Mouse (Mus musculus) midbrain, embryonic 16.5 days (tissue): Measurements from ENCODE around the gene 3110082I17Rik. TPM values are rescaled to one million over a fixed set of nuclear protein-coding genes. Genes with fewer than 3 reads are reported as not detected.
A peak's percentile ranks its signal among the peaks of the same experiment; 100 is the strongest.

ENCODE experiments used
- ATAC-seq: fragments of 200-750 bp; cut with Nextera tagmentation; 2 replicates; pipeline ENCODE4 v1.8.0; 2017; ENCODE audit warnings: moderate TSS enrichment
- H3K27ac ChIP-seq: fragments of 300-500 bp; sonication (generic); 2 replicates; pipeline ENCODE4 v1.5.1; 2014; ENCODE audit warnings: mild to moderate bottlenecking, low read length, mixed read lengths
- H3K27me3 ChIP-seq: fragments of 300-500 bp; sonication (generic); 2 replicates; pipeline ENCODE4 v1.6.1; 2014; ENCODE audit warnings: low read depth, low read length, mixed read lengths; ENCODE audit not compliant: control insufficient read depth, insufficient read depth
- H3K36me3 ChIP-seq: fragments of 300-500 bp; sonication (generic); 2 replicates; pipeline ENCODE4 v1.6.1; 2014; ENCODE audit warnings: mild to moderate bottlenecking, low read length, moderate library complexity, mixed read lengths; ENCODE audit not compliant: control insufficient read depth, insufficient read depth
- H3K4me1 ChIP-seq: fragments of 300-500 bp; sonication (generic); 2 replicates; pipeline ENCODE4 v1.6.1; 2014; ENCODE audit warnings: mild to moderate bottlenecking, low read length, mixed read lengths; ENCODE audit not compliant: control insufficient read depth, insufficient read depth
- H3K4me2 ChIP-seq: fragments of 300-500 bp; sonication (generic); 2 replicates; pipeline ENCODE4 v1.6.1; 2014; ENCODE audit warnings: mild to moderate bottlenecking, low read length, mixed read lengths
- H3K4me3 ChIP-seq: fragments of 300-500 bp; sonication (generic); 2 replicates; pipeline ENCODE4 v1.5.1; 2014; ENCODE audit warnings: low read depth, mild to moderate bottlenecking, low read length, moderate library complexity, mixed read lengths
- H3K9ac ChIP-seq: fragments of 300-500 bp; sonication (generic); 2 replicates; pipeline ENCODE4 v1.6.1; 2014; ENCODE audit warnings: low read depth, low read length, mixed read lengths
- H3K9me3 ChIP-seq: fragments of 300-500 bp; sonication (generic); replicated peaks from 2 replicates; pipeline ENCODE4 v1.6.1; 2014; ENCODE audit warnings: mild to moderate bottlenecking, low read length, mixed read lengths; ENCODE audit not compliant: control insufficient read depth, poor library complexity, severe bottlenecking
- WGBS: fragments of 180-500 bp; shearing (Covaris S2); extraction: QIAGEN DNeasy Blood & Tissue Kit; methylation state at CpG from one replicate; pipeline ENCODE4 v1.1.7; 2014; 5-methylcytosine and 5-hydroxymethylcytosine counted together
- polyA plus RNA-seq: library from polyadenylated mRNA; unstranded; fragments of >200 nt; fragmentation: Nextera tagmentation; extraction: Ambion mirVana; gene quantifications from 2 replicates; pipeline ENCODE4 v1.2.1, GENCODE M21; 2015

3110082I17Rik gene
- polyA plus RNA-seq, 1 experiment from 2014 or later = 17.7 TPM

DNA sequence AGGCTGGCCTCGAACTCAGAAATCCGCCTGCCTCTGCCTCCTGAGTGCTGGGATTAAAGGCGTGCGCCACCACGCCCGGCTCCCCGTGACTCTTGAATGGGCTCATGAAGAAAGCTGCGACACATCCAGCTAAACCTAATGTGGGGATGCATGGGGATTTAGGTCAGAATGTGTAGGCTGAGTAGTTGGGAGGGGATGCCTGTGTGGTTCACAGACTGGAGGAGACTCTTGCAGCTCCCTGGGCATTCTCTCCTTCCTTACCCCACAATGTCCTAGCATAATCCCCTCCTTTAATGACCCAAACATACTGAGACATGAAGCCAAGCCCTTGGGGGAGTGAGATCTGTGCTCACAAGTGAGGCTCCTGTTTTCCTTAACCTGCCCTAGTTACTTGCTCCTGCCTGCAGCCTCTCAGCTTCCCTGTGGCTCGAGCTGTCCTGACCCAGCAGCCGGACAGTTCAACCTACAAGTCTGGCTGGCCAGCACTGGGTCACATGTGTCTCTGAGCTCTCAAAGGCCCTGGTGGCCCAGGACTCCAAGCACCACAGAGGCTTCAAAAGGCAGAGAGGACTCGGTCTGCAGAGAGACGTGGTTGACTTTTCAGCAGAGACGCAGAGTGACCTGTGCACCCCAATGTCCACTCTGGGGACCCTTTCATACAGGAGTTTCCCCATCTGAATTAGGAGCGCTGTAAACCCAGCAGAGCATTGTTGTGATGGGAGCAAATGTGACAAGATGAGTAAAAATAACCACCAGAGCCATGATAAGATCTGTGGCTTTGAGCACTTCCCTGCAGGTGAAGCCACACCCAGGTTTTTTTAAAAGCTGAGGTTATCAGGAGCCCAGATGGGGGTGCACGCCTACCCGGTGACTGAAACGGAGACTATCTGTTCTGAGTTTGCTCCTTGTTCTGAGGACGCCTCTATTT is 78.5 kb downstream of the 3110082I17Rik start:
- no peaks in the 10 kb centered on the region for H3K36me3 ChIP-seq
- H3K4me1 ChIP-seq = peaks cover 10% of the 10 kb centered on the region; the same call in 1 of the 2 replicates
- no peak overlapping the region; the same call in 1 of the 2 replicates for H3K4me2 ChIP-seq
- no peak for ATAC-seq
- no peak overlapping the region; the same call in 1 of the 2 replicates for H3K27ac ChIP-seq
- WGBS = 78% methylated on average over 17 of the region's 18 CpGs
- H3K4me3 ChIP-seq = no peak overlapping the region
- H3K9me3 ChIP-seq = no peaks in the 10 kb centered on the region
- H3K27me3 ChIP-seq = no peaks in the 10 kb centered on the region
- H3K9ac ChIP-seq = no peak overlapping the region

DNA sequence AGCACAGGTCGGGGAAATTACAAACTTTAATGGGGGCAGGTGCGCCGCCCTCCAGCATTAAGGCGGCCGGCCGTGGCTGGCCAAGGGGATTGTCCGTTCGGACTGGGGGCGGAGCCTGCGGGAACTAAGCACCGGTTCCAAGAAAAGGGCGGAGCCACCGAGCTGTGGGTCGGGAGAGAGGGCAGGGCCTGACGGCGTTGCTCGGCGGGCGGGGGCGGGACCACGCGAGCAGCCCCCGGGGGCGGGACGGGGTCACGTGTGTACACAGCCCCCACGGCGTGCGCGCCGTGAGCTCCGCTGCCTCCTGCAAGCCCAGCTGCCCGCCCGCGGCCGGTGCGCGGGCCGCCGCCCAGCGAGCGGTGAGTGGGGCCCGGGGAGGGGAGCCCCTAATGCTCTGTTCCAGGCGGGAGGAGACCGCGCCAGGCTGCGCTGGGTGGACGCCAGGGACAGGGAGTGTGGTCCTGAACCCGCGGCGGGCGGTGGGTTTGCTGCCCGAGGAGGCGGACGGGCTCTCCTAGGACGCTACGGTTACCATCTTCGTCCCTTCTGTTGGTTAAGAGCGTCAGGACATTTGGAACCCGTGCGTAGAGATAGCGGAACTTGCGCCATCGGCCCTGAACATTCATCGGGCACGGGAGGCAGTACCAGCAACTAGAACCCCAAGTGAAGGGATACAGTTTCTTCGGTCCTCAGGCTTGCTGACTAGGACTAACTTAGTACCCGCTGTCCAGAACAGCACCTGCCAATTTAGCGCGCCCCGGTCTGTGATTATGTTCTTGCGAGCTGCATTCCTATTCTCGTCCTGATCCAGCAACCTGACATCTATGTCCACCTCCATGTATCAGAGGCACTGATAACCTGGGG is 79.7 kb downstream of the 3110082I17Rik start:
- peaks cover 10% of the 10 kb centered on the region; the same call in 1 of the 2 replicates for H3K4me1 ChIP-seq
- peak; percentile 78 for ATAC-seq
- no peaks in the 10 kb centered on the region for H3K36me3 ChIP-seq
- no peaks in the 10 kb centered on the region for H3K9me3 ChIP-seq
- H3K4me3 ChIP-seq = peak overlapping the region; percentile 70
- 1% methylated on average over 72 of the region's 73 CpGs for WGBS
- peak overlapping the region; percentile 93 for H3K4me2 ChIP-seq
- peak overlapping the region; percentile 50 for H3K27ac ChIP-seq
- no peaks in the 10 kb centered on the region for H3K27me3 ChIP-seq
- H3K9ac ChIP-seq = peak overlapping the region; percentile 75

DNA sequence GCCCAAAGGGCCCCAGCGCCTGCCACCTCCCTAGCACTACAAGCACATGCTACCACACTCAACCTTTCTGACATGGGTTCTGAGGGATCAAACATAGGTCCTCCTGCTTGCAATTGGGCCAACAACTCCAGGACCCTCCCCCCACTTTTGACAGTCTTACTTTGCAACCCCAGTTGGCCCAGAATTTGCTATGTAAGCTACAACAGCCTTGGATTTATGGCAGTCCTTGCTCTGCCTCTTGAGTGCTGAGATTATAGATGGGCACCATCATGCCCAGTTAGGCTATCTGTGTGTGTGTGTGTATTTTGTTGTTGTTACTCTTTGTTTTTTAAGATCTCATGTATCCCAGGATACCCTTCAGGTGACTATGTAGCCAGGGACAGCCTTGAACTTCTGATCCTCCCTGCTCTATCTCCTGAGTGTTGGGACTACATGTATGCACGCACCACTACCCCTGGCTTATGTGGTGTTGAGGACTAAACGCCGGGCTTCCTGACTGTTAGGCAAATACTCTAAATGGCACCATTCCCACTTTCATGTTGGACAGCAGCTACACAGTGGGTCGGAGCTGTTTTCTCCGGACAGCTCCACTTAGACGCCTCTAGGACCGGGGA is 80.4 kb downstream of the 3110082I17Rik start:
- H3K4me3 ChIP-seq = peak overlapping the region; percentile 70
- H3K9me3 ChIP-seq = no peaks in the 10 kb centered on the region
- H3K27me3 ChIP-seq = no peaks in the 10 kb centered on the region
- H3K9ac ChIP-seq = peak overlapping the region; percentile 75
- ATAC-seq = no peak
- peak overlapping the region; percentile 50 for H3K27ac ChIP-seq
- H3K4me1 ChIP-seq = peaks cover 10% of the 10 kb centered on the region; the same call in 1 of the 2 replicates
- 17% methylated on average over 8 of the region's 8 CpGs for WGBS
- H3K4me2 ChIP-seq = peak overlapping the region; percentile 93
- no peaks in the 10 kb centered on the region for H3K36me3 ChIP-seq

DNA sequence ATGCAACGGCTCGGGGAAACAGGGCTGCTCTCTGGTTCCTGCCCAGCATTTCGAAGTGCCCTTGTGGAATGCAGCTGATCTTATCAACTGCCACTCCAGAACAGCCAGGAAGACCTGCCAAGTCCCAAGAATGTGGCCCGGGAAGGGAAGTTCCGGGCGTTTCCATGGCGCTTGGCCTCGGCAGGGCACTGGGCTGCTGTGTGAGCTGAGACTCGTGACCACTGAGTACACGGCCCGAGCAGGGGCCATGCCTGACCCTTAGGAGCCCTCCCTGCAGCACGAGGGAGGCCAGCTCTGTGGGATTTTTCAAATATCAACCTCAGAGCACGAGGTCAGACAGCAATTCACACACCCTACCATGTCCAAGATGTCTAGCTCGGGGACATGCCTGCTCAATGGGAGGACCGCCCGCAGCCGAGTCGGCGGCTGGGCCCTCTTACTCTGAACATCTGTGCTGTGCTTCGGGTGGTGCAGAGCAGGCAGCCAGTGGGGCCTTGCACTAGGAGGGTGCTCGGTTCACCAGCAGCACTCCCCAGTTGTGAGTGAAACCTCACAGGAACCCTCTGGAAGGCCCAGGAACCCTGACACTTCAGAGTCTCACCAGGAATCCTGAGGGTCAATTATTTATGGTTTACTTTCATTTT is 81.2 kb downstream of the 3110082I17Rik start:
- Histone ChIP-seq H3K4me2 (no peak overlapping the region), H3K9me3 (no peaks in the 10 kb centered on the region), H3K4me3 (no peak overlapping the region), H3K27ac (no peak overlapping the region; the same call in 1 of the 2 replicates), H3K9ac (no peak overlapping the region), H3K4me1 (peaks cover 10% of the 10 kb centered on the region; the same call in 1 of the 2 replicates), H3K36me3 (no peaks in the 10 kb centered on the region), H3K27me3 (no peaks in the 10 kb centered on the region)
- ATAC-seq = no peak
- WGBS = 55% methylated on average over 21 of the region's 21 CpGs

GRCm38 (mm10) chr5:139378271-139378556 is 82.1 kb downstream of the 3110082I17Rik start:
- WGBS = 90% methylated on average over 7 of the region's 7 CpGs
- H3K27ac ChIP-seq = no peak overlapping the region
- H3K4me3 ChIP-seq = no peak overlapping the region
- no peaks in the 10 kb centered on the region for H3K27me3 ChIP-seq
- no peak for ATAC-seq
- no peak overlapping the region for H3K9ac ChIP-seq
- H3K36me3 ChIP-seq = no peaks in the 10 kb centered on the region
- H3K9me3 ChIP-seq = no peaks in the 10 kb centered on the region
- H3K4me2 ChIP-seq = no peak overlapping the region
- peaks cover 10% of the 10 kb centered on the region; the same call in 1 of the 2 replicates for H3K4me1 ChIP-seq

- Histone ChIP-seq H3K36me3 (no peaks in the 10 kb centered on the region), H3K27me3 (no peaks in the 10 kb centered on the region), H3K9me3 (no peaks in the 10 kb centered on the region), H3K27ac (no peak within 1 kb of the TSS; the same call in 1 of the 2 replicates), H3K4me2 (no peak within 1 kb of the TSS), H3K9ac (no peak within 1 kb of the TSS), H3K4me1 (peaks cover 14% of the 10 kb centered on the region), H3K4me3 (no peak within 1 kb of the TSS)
- WGBS = 86% methylated on average over 18 of the region's 18 CpGs
- ATAC-seq = no peak
Measured at GRCm38 (mm10) chr5:139377468-139378270, 82.7 kb downstream of the 3110082I17Rik start, which contains the start of gene Gpr146. Gene Gpr146, plus strand, starts transcription at chr5:139377697.

DNA sequence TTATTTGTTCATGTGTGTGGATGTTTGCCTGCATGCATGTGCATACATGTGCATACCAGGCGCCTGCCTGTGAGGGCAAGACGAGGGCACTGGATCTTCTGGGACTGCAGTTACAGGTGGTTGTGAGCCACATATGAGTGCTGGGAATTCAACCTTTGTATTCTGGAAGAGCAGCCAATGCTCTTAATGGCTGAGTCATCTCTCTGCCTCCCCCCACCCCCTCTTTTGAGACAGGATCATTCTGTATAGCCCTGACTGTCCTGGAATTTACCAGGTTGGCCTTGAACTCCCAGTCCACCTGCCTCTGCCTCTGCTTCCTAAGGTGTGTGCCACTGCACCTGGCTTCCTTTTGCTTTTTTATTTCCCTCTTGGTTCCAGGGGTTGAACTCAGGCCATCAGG is 85.5 kb downstream of the 3110082I17Rik start:
- no peak overlapping the region for H3K9ac ChIP-seq
- no peak overlapping the region for H3K4me2 ChIP-seq
- no peak for ATAC-seq
- H3K27ac ChIP-seq = no peak overlapping the region
- no peaks in the 10 kb centered on the region for H3K27me3 ChIP-seq
- 85% methylated on average over 2 of the region's 2 CpGs for WGBS
- H3K36me3 ChIP-seq = no peaks in the 10 kb centered on the region
- no peak overlapping the region for H3K4me3 ChIP-seq
- peaks cover 20% of the 10 kb centered on the region for H3K4me1 ChIP-seq
- H3K9me3 ChIP-seq = no peaks in the 10 kb centered on the region
